Mouse (Mus musculus) heart, postnatal 36 days (tissue): ENCODE data around the gene Gemin8. TPM values are rescaled to one million over a fixed set of nuclear protein-coding genes. Genes with fewer than 3 reads are reported as not detected.

Experiments used
- DNase-seq, 2 experiments: peaks; one replicate each; pipeline ENCODE4 v3.0.0; 2021 to 2022
- intact Hi-C: fragments of 180-260 bp; cut with DNase I; formaldehyde crosslinking; loops from one replicate; pipeline ENCODE4 v1.15.1; 2025
- total RNA-seq, 2 experiments: library from RNA; stranded (reverse); gene quantifications; 2 replicates each; pipeline ENCODE4 v1.2.3; 2021

Gene Gemin8
- total RNA-seq, 2 experiments from 2014 or later = 2.7 to 3.2 TPM

GRCm38 (mm10) chrX:166226856-166227255, 56.6 kb downstream of the Gemin8 start:
- no peak for DNase-seq
- intact Hi-C loops = loop anchor here (10.0 kb wide), 1 partner anchor 58 kb away; no protein-coding TSS in a partner anchor

GRCm38 (mm10) chrX:166229750-166230149, 59.5 kb downstream of the Gemin8 start:
- no peak for DNase-seq
- intact Hi-C loops = loop anchor here (10.0 kb wide), 1 partner anchor 55 kb away; no protein-coding TSS in a partner anchor

GRCm38 (mm10) chrX:166230515-166231267, 60.4 kb downstream of the Gemin8 start:
- intact Hi-C loops = no loop called here
- no peak for DNase-seq

- intact Hi-C loops = no loop called here
- no peak for DNase-seq
These were observed 65.9 kb downstream of the Gemin8 start for GRCm38 (mm10) chrX:166236131-166236530.

GRCm38 (mm10) chrX:166238831-166239460, 68.7 kb downstream of the Gemin8 start, which contains the start of gene Gpm6b:
Gpm6b (plus strand) TSS chrX:166238911.
- intact Hi-C loops = no loop called here
- peak; percentile 21 to 27 for DNase-seq

- no peak for DNase-seq
- intact Hi-C loops = no loop called here
These were observed 69.3 kb downstream of the Gemin8 start for GRCm38 (mm10) chrX:166239520-166239919.

Other genes with a start within 250 kb of the Gemin8 start
- 10 to 100 TPM; 10.8 to 14.2 TPM for gene Gpm6b, start 68.5 kb downstream of the Gemin8 start, total RNA-seq